20 mouse cellular contexts compared by ENCODE assay signal in genomic region chr6:72809522-72810149, GRCm38 (mm10).
"Had no signal": no experiment of that assay in that cellular context is flagged by ENCODE, and none has a peak within 500 bp of the region (broad histone marks: within the 10 kb centered on the region; RNA-seq: fewer than 3 reads in every experiment).

No protein-coding gene starts in this region.

- H3K36me3 ChIP-seq: kidney, embryonic 15.5 days; lung, embryonic 15.5 days; midbrain, embryonic 10.5 days; midbrain, embryonic 13.5 days; neural tube, embryonic 12.5 days; neural tube, embryonic 15.5 days; stomach, embryonic 15.5 days had no signal

- H3K27me3 ChIP-seq: kidney, embryonic 15.5 days; lung, embryonic 15.5 days; midbrain, embryonic 13.5 days; neural tube, embryonic 12.5 days; neural tube, embryonic 15.5 days; stomach, embryonic 15.5 days had no signal

- DNase-seq: kidney, adult 8-10 months; kidney, postnatal 36 days; layer of hippocampus, postnatal 36 days; lung, adult 18-20 months; lung, postnatal 10 days; lung, postnatal 36 days; right cerebral cortex, postnatal 25 days; spleen, adult 18-20 months; thymus, adult 18-20 months; thymus, postnatal 36 days had no signal

- ATAC-seq: intestine, postnatal 0 days had no signal

- H3K9me3 ChIP-seq: kidney, embryonic 15.5 days; lung, embryonic 15.5 days; megakaryocyte, embryonic 14.5 days; midbrain, embryonic 10.5 days; midbrain, embryonic 13.5 days; neural tube, embryonic 12.5 days; neural tube, embryonic 15.5 days; stomach, embryonic 15.5 days had no signal

- H3K4me3 ChIP-seq: kidney, embryonic 15.5 days; left cerebral cortex, adult 2 months; lung, embryonic 15.5 days; megakaryocyte, embryonic 14.5 days; midbrain, embryonic 10.5 days; midbrain, embryonic 13.5 days; neural tube, embryonic 12.5 days; neural tube, embryonic 15.5 days; stomach, embryonic 15.5 days had no signal

- H3K4me2 ChIP-seq: kidney, embryonic 15.5 days; lung, embryonic 15.5 days; midbrain, embryonic 13.5 days; neural tube, embryonic 12.5 days; neural tube, embryonic 15.5 days; stomach, embryonic 15.5 days had no signal

- H3K4me1 ChIP-seq: midbrain, embryonic 10.5 days; midbrain, embryonic 13.5 days; neural tube, embryonic 12.5 days; neural tube, embryonic 15.5 days; stomach, embryonic 15.5 days had no signal

- H3K9ac ChIP-seq: kidney, embryonic 15.5 days; lung, embryonic 15.5 days; midbrain, embryonic 13.5 days; neural tube, embryonic 12.5 days; neural tube, embryonic 15.5 days; stomach, embryonic 15.5 days had no signal

- H3K27ac ChIP-seq: kidney, embryonic 15.5 days; left cerebral cortex, adult 2 months; lung, embryonic 15.5 days; midbrain, embryonic 10.5 days; midbrain, embryonic 13.5 days; neural tube, embryonic 12.5 days; neural tube, embryonic 15.5 days; stomach, embryonic 15.5 days had no signal
